Mouse (Mus musculus): Measurements from ENCODE around the gene Dck. TPM values are rescaled to one million over a fixed set of nuclear protein-coding genes. Genes with fewer than 3 reads are reported as not detected.
A peak's percentile ranks its signal among the peaks of the same experiment; 100 is the strongest.
"Not testable (repeated sequence)": the region's sequence is repeated elsewhere in the genome, so short reads cannot be mapped to it uniquely, and the experiment has no call there.

Dck gene
- 10 to 100 TPM; 13.7 to 14.9 TPM for total RNA-seq (2021)
- long read RNA-seq, experiment 1, transcript Dck-201 (7 exons, 3,078 nt), result major isoform, 14 of 15 reads
- long read RNA-seq, experiment 1, partial matches to known transcripts, result 1 of 15 reads
- long read RNA-seq, experiment 1, other reads (novel, unspliced or antisense), result 0 of 15 reads
- long read RNA-seq, experiment 2, transcript Dck-201 (7 exons, 3,078 nt), result major isoform, 11 of 12 reads
- long read RNA-seq, experiment 2, partial matches to known transcripts, result 1 of 12 reads
- long read RNA-seq, experiment 2, other reads (novel, unspliced or antisense), result 0 of 12 reads

GRCm38 (mm10) chr5:88764987-88765481, at the start of gene Dck:
Gene Dck, plus strand, starts transcription at chr5:88764996.
- TF ChIP-seq CTCF (conservative IDR thresholded peaks at IDR 0.05), result no peak
- peak; percentile 96 for DNase-seq (ENCODE audit: low spot score in 2 of 2)
- H3K4me3 ChIP-seq, result peak within 1 kb of the TSS; percentile 89
- peak within 1 kb of the TSS; percentile 81 for H3K27ac ChIP-seq

DNA sequence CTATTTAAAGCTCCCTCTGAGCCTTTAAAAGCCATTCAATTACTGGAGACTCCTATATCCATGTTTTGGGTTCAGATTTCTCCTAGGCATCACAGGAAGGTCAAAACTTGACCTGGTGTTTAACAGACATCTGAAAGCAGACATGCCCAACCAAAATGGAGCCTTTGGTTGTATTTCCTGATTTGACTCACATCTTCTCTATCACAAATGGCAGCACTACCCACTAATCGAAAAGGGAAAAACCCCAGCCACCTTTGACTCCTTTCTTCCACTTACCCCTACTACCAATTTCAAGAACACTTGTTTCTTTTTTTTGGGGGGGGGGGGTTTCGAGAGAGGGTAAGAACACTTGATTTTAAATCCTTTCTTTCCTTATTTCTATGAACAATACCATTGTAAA, 47.8 kb upstream of the Dck start:
- TF ChIP-seq CTCF (conservative IDR thresholded peaks at IDR 0.05), result no peak
- DNase-seq (ENCODE audit: low spot score in 2 of 2), result no peak

GRCm38 (mm10) chr5:88720116-88721002, 44.4 kb upstream of the Dck start, which contains the start of gene Mob1b:
Gene Mob1b, plus strand, starts transcription at chr5:88720855.
- no peak for TF ChIP-seq CTCF (conservative IDR thresholded peaks at IDR 0.05)
- Histone ChIP-seq H3K27ac (peak within 1 kb of the TSS; percentile 95), H3K4me3 (peak within 1 kb of the TSS; percentile 83)
- DNase-seq (ENCODE audit: low spot score in 2 of 2), result peak; percentile 93 to 97

More for the DNA sequence above, 47.8 kb upstream of the Dck start:
- no peak overlapping the region for H3K27ac ChIP-seq
- H3K4me3 ChIP-seq, result no peak overlapping the region

DNA sequence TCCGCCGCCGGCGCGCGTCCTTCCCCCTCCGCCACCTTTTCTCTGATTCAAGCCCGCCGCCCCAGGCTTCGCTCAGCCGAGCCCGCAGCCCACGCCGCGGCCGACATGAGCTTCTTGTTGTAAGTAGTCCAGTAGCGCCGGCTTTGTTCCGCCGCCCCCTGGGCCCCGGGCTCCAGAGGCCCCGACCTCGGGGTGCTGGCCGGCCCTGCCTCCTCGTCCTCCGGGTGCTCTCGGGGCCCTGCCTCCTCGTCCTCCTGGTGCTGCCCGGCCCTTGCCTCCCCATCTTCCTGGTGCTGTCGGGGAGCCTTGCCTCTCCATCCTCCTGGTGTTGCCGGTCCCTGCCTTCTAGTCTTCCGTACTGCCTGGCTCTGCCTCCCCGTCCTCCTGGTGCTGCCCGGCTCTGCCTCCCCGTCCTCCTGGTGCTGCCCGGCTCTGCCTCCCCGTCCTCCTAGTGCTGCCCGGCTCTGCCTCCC, 43.8 kb upstream of the Dck start:
- H3K27ac ChIP-seq, result peak overlapping the region; percentile 95
- DNase-seq (ENCODE audit: low spot score in 2 of 2), result no peak
- peak overlapping the region; percentile 83 for H3K4me3 ChIP-seq
- no peak for TF ChIP-seq CTCF (conservative IDR thresholded peaks at IDR 0.05)

DNA sequence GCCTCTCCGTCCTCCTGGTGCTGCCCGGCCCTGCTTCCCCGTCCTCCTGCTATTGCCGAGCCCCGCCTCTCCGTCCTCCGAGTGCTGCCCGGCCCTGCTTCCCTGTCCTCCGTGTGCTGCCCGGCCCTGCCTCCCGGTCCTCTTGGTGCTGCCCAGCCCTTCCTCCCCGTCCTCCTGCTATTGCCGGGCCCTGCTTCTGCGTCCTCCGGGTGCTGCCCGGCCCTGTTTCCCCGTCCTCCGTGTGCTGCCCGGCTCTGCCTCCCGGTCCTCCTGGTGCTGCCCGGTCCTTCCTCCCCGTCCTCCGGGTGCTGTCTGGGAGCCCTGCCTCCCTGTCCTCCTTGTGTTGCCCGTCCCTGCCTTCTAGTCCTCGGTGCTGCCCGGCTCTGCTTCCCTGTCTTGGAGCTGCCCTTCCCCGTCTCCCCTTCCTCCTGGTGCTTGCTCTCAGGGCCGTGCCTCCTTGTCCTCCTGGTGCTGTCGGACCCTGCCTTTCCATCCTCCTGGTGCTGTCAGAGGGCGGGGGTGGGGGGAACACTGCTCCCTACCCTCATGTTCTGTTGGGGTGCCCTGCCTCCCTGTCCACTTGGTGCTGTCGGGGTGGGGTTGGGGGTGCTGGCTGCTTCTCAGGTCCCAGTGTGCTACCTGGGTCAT, 43.1 kb upstream of the Dck start:
- Histone ChIP-seq H3K4me3 (peak overlapping the region; percentile 83), H3K27ac (peak overlapping the region; percentile 95; the same call in 1 of the 2 replicates)
- TF ChIP-seq CTCF (conservative IDR thresholded peaks at IDR 0.05), result no peak
- DNase-seq (ENCODE audit: low spot score in 2 of 2), result no peak

DNA sequence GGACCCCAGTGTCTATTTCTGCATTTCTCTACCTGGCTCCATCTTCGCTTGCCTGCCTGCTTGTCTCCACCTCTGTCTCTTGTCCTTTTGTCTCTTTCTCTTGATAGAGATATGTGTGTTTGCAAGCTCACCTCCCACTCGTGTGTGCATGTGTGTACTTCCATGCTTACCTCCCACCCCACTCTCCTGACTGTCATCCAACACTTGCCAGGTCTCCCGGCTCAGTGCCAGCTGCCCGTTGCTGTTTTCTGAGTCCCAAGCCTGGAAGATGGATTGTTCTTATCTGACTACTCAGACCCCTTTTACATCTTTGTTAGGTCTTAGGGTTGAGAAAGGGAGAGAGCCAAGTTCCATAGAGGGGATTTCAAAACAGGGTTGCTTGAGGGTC, 42.6 kb upstream of the Dck start:
- no peak for TF ChIP-seq CTCF (conservative IDR thresholded peaks at IDR 0.05)
- no peak for DNase-seq (ENCODE audit: low spot score in 2 of 2)
- Histone ChIP-seq H3K4me3 (peak overlapping the region; percentile 83), H3K27ac (peak overlapping the region; percentile 95; the same call in 1 of the 2 replicates)

- Histone ChIP-seq H3K27ac (no peak overlapping the region), H3K4me3 (no peak overlapping the region)
- DNase-seq (ENCODE audit: low spot score in 2 of 2), result no peak
- no peak for TF ChIP-seq CTCF (conservative IDR thresholded peaks at IDR 0.05)
These were observed 40.8 kb upstream of the Dck start for GRCm38 (mm10) chr5:88724030-88724429.

DNA sequence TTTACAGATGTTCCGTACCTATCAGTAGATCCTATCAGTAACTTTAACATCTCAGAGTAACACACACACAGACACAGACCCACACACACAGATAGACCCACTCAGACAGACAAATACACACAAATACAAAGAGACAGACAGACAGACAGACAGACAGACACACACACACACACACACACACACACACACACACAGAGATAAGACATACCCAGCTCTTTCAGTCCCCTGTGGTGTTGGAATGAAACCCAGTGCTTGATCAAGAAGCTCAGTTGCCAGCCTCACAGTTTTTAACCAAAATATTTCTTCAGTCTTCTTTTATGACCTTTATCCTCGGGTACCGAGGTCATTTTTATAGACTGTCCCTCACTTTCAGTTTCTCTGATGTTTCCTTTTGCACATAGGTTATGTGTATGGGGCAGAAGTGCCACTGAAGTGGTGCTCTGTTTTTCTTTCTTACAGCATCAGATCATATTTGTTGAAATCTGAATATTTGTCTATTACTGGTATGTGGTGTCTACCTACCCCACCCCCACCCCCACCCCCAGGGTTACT, 37.1 kb upstream of the Dck start:
- Histone ChIP-seq H3K27ac (no peak overlapping the region), H3K4me3 (no peak overlapping the region)
- no peak for DNase-seq (ENCODE audit: low spot score in 2 of 2)
- TF ChIP-seq CTCF (conservative IDR thresholded peaks at IDR 0.05), result no peak

GRCm38 (mm10) chr5:88734786-88735185, 30.0 kb upstream of the Dck start:
- DNase-seq (ENCODE audit: low spot score in 2 of 2), result no peak
- no peak overlapping the region for H3K27ac ChIP-seq
- no peak overlapping the region for H3K4me3 ChIP-seq
- TF ChIP-seq CTCF (conservative IDR thresholded peaks at IDR 0.05), result peak; percentile 62

DNA sequence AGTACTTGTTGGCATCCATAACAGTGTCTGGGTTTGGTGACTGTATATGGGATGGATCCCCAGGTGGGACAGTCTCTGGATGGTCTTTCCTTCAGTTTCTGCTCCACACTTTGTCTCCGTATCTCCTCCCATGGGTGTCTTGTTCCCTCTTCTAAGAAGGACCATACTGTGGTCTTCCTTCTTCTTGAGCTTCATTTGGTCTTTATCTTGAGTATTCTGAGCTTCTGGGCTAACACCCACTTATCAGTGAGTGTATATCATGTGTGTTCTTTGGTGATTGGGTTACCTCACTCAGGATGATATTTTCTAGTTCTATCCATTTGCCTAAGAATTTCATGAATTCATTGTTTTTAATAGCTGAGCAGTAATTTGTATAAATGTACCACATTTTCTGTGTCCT, 23.7 kb upstream of the Dck start:
- not testable (repeated sequence) for H3K4me3 ChIP-seq, H3K27ac ChIP-seq

GRCm38 (mm10) chr5:88747774-88748173, 17.0 kb upstream of the Dck start:
- Histone ChIP-seq H3K4me3 (no peak overlapping the region), H3K27ac (no peak overlapping the region)
- no peak for DNase-seq (ENCODE audit: low spot score in 2 of 2)
- no peak for TF ChIP-seq CTCF (conservative IDR thresholded peaks at IDR 0.05)

More for the DNA sequence above, 23.7 kb upstream of the Dck start:
- DNase-seq (ENCODE audit: low spot score in 2 of 2), result not testable (repeated sequence)

DNA sequence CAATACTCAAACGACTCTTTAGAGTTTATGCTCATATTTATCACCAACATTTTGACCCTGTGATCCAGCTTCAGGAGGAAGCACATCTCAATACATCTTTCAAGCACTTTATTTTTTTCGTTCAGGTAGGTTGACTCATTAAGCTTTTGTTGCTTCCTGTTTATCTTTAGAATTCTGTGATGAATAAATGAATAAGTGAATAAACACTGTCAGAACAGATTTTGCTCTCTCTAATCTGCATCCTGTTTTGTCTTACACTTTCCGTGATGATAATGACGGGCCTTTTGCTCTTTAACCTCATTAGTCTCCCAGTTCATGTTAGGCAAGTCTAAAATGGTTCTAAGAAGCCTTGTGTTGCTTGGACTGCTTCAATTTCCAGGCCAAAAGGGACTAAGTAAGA, 11.6 kb upstream of the Dck start:
- Histone ChIP-seq H3K27ac (no peak overlapping the region), H3K4me3 (no peak overlapping the region)
- DNase-seq (ENCODE audit: low spot score in 2 of 2), result no peak
- TF ChIP-seq CTCF (conservative IDR thresholded peaks at IDR 0.05), result no peak
